Mouse (Mus musculus): ENCODE data around the gene Evx1. TPM values are rescaled to one million over a fixed set of nuclear protein-coding genes. Genes with fewer than 3 reads are reported as not detected.

Gene Evx1
- total RNA-seq, 1 experiment from 2014 or later = not detected

- DNase-seq = peak; percentile 36
Measured at GRCm38 (mm10) chr6:52291021-52291860, 22.1 kb upstream of the Evx1 start.

GRCm38 (mm10) chr6:52292328-52292727 lies 21.0 kb upstream of the Evx1 start:
- DNase-seq = no peak

GRCm38 (mm10) chr6:52294616-52295015 lies 18.7 kb upstream of the Evx1 start:
- DNase-seq = no peak

GRCm38 (mm10) chr6:52298511-52298910 lies 14.8 kb upstream of the Evx1 start:
- DNase-seq = no peak

GRCm38 (mm10) chr6:52300806-52301205 lies 12.5 kb upstream of the Evx1 start:
- no peak for DNase-seq

GRCm38 (mm10) chr6:52303426-52303825 lies 9.9 kb upstream of the Evx1 start:
- no peak for DNase-seq

- peak; percentile 68 for DNase-seq
Measured at GRCm38 (mm10) chr6:52305877-52306389, 7.4 kb upstream of the Evx1 start.

- DNase-seq = no peak
Measured at GRCm38 (mm10) chr6:52309766-52310165, 3.5 kb upstream of the Evx1 start.

GRCm38 (mm10) chr6:52310366-52310765 lies 2.9 kb upstream of the Evx1 start:
- DNase-seq = no peak

GRCm38 (mm10) chr6:52311661-52312557 lies 1.4 kb upstream of the Evx1 start:
- no peak for DNase-seq

- no peak for DNase-seq
Measured at GRCm38 (mm10) chr6:52312558-52312915, 761 bp upstream of the Evx1 start.

- no peak for DNase-seq
Measured at GRCm38 (mm10) chr6:52314304-52315100, 1.2 kb downstream of the Evx1 start.

- no peak for DNase-seq
Measured at GRCm38 (mm10) chr6:52315441-52316412, 2.4 kb downstream of the Evx1 start.

- DNase-seq = no peak
Measured at GRCm38 (mm10) chr6:52316413-52317184, 3.3 kb downstream of the Evx1 start.

- DNase-seq = no peak
Measured at GRCm38 (mm10) chr6:52317461-52318180, 4.3 kb downstream of the Evx1 start.

- DNase-seq = no peak
Measured at GRCm38 (mm10) chr6:52318271-52318670, 5.0 kb downstream of the Evx1 start.

GRCm38 (mm10) chr6:52319956-52320690 lies 6.8 kb downstream of the Evx1 start:
- no peak for DNase-seq

GRCm38 (mm10) chr6:52320966-52321825 lies 7.9 kb downstream of the Evx1 start:
- DNase-seq = no peak

Data from adrenal gland, postnatal 25 days (tissue).